Mouse (Mus musculus) hindbrain, embryonic 12.5 days (tissue): ENCODE measurements around the gene Twist2. TPM values are rescaled to one million over a fixed set of nuclear protein-coding genes. Genes with fewer than 3 reads are reported as not detected.

Source experiments
- ATAC-seq: fragments of 200-750 bp; cut with Nextera tagmentation; 2 replicates; pipeline ENCODE4 v1.8.0; 2017; ENCODE audit warnings: moderate TSS enrichment; ENCODE audit not compliant: low FRiP score
- H3K27ac ChIP-seq: fragments of 300-500 bp; sonication (generic); 2 replicates; pipeline ENCODE4 v1.5.1; 2016; ENCODE audit warnings: mild to moderate bottlenecking
- H3K27me3 ChIP-seq: fragments of 300-500 bp; sonication (generic); 2 replicates; pipeline ENCODE4 v1.6.1; 2016; ENCODE audit warnings: mild to moderate bottlenecking
- H3K36me3 ChIP-seq: fragments of 300-500 bp; sonication (generic); 2 replicates; pipeline ENCODE4 v1.6.1; 2016; ENCODE audit warnings: mild to moderate bottlenecking
- H3K4me1 ChIP-seq: fragments of 300-500 bp; sonication (generic); 2 replicates; pipeline ENCODE4 v1.6.1; 2016
- H3K4me2 ChIP-seq: fragments of 300-500 bp; sonication (generic); replicated peaks from 2 replicates; pipeline ENCODE4 v1.6.1; 2016; ENCODE audit warnings: mild to moderate bottlenecking
- H3K4me3 ChIP-seq: fragments of 300-500 bp; sonication (generic); 2 replicates; pipeline ENCODE4 v1.5.1; 2016; ENCODE audit warnings: mild to moderate bottlenecking
- H3K9ac ChIP-seq: fragments of 300-500 bp; sonication (generic); 2 replicates; pipeline ENCODE4 v1.6.1; 2016; ENCODE audit warnings: mild to moderate bottlenecking, moderate library complexity
- H3K9me3 ChIP-seq: fragments of 300-500 bp; sonication (generic); replicated peaks from 2 replicates; pipeline ENCODE4 v1.6.1; 2016; ENCODE audit warnings: mild to moderate bottlenecking
- WGBS: fragments of 180-500 bp; shearing (Covaris S2); methylation state at CpG from one replicate; pipeline ENCODE4 v1.1.7; 2016; 5-methylcytosine and 5-hydroxymethylcytosine counted together
- polyA plus RNA-seq: library from polyadenylated mRNA; unstranded; fragments of >200 nt; fragmentation: Nextera tagmentation; extraction: Ambion mirVana; gene quantifications from 2 replicates; pipeline ENCODE4 v1.2.1, GENCODE M21; 2016

The Twist2 gene
- polyA plus RNA-seq, 1 experiment from 2014 or later: 22.6 TPM

GRCm38 (mm10) chr1:91858901-91859300 is 57.6 kb downstream of the Twist2 start:
- Histone ChIP-seq H3K9me3 (no peaks in the 10 kb centered on the region), H3K36me3 (no peaks in the 10 kb centered on the region), H3K9ac (no peak overlapping the region), H3K27ac (no peak overlapping the region), H3K4me2 (no peak overlapping the region), H3K4me1 (no peaks in the 10 kb centered on the region), H3K4me3 (no peak overlapping the region), H3K27me3 (no peaks in the 10 kb centered on the region)
- ATAC-seq: no peak
- 96% methylated on average over 1 of the region's 1 CpGs for WGBS

- Histone ChIP-seq H3K36me3 (no peaks in the 10 kb centered on the region), H3K27me3 (no peaks in the 10 kb centered on the region), H3K9ac (no peak overlapping the region), H3K4me3 (no peak overlapping the region), H3K9me3 (no peaks in the 10 kb centered on the region), H3K4me2 (no peak overlapping the region), H3K4me1 (no peaks in the 10 kb centered on the region), H3K27ac (no peak overlapping the region)
- WGBS: 87% methylated on average over 7 of the region's 7 CpGs
- ATAC-seq: no peak
Measured at GRCm38 (mm10) chr1:91861511-91861910, 60.2 kb downstream of the Twist2 start.

GRCm38 (mm10) chr1:91866001-91866400 is 64.7 kb downstream of the Twist2 start:
- no peaks in the 10 kb centered on the region for H3K9me3 ChIP-seq
- 86% methylated on average over 2 of the region's 2 CpGs for WGBS
- no peak overlapping the region for H3K27ac ChIP-seq
- no peaks in the 10 kb centered on the region for H3K4me1 ChIP-seq
- no peak overlapping the region for H3K4me2 ChIP-seq
- H3K36me3 ChIP-seq: no peaks in the 10 kb centered on the region
- no peak for ATAC-seq
- no peaks in the 10 kb centered on the region for H3K27me3 ChIP-seq
- no peak overlapping the region for H3K9ac ChIP-seq
- no peak overlapping the region for H3K4me3 ChIP-seq

GRCm38 (mm10) chr1:91871101-91871500 is 69.8 kb downstream of the Twist2 start:
- no peak overlapping the region for H3K4me3 ChIP-seq
- no peak overlapping the region for H3K9ac ChIP-seq
- ATAC-seq: no peak
- 54% methylated on average over 6 of the region's 6 CpGs for WGBS
- no peak overlapping the region for H3K4me2 ChIP-seq
- no peaks in the 10 kb centered on the region for H3K36me3 ChIP-seq
- no peaks in the 10 kb centered on the region for H3K9me3 ChIP-seq
- H3K4me1 ChIP-seq: peaks cover 20% of the 10 kb centered on the region; the same call in 1 of the 2 replicates
- H3K27me3 ChIP-seq: no peaks in the 10 kb centered on the region
- no peak overlapping the region for H3K27ac ChIP-seq

- H3K4me1 ChIP-seq: peaks cover 20% of the 10 kb centered on the region; the same call in 1 of the 2 replicates
- H3K4me2 ChIP-seq: no peak overlapping the region
- ATAC-seq: no peak
- no peaks in the 10 kb centered on the region for H3K27me3 ChIP-seq
- no peak overlapping the region for H3K9ac ChIP-seq
- H3K9me3 ChIP-seq: no peaks in the 10 kb centered on the region
- 56% methylated on average over 8 of the region's 8 CpGs for WGBS
- H3K36me3 ChIP-seq: no peaks in the 10 kb centered on the region
- no peak overlapping the region for H3K4me3 ChIP-seq
- no peak overlapping the region for H3K27ac ChIP-seq
Measured at GRCm38 (mm10) chr1:91872388-91873059, 71.3 kb downstream of the Twist2 start.

GRCm38 (mm10) chr1:91873572-91874285 is 72.5 kb downstream of the Twist2 start:
- Histone ChIP-seq H3K9ac (no peak overlapping the region), H3K4me3 (no peak overlapping the region), H3K36me3 (no peaks in the 10 kb centered on the region), H3K4me2 (no peak overlapping the region), H3K4me1 (peaks cover 22% of the 10 kb centered on the region), H3K27ac (no peak overlapping the region), H3K27me3 (no peaks in the 10 kb centered on the region), H3K9me3 (no peaks in the 10 kb centered on the region)
- 53% methylated on average over 10 of the region's 10 CpGs for WGBS
- ATAC-seq: no peak

GRCm38 (mm10) chr1:91874633-91875032 is 73.4 kb downstream of the Twist2 start:
- no peak for ATAC-seq
- H3K4me3 ChIP-seq: no peak overlapping the region
- H3K36me3 ChIP-seq: no peaks in the 10 kb centered on the region
- no peak overlapping the region for H3K27ac ChIP-seq
- no peaks in the 10 kb centered on the region for H3K9me3 ChIP-seq
- peaks cover 24% of the 10 kb centered on the region for H3K4me1 ChIP-seq
- no peak overlapping the region for H3K9ac ChIP-seq
- 12% methylated on average over 2 of the region's 2 CpGs for WGBS
- no peak overlapping the region for H3K4me2 ChIP-seq
- no peaks in the 10 kb centered on the region for H3K27me3 ChIP-seq

GRCm38 (mm10) chr1:91875042-91875720 is 73.9 kb downstream of the Twist2 start:
- H3K4me2 ChIP-seq: no peak overlapping the region
- 71% methylated on average over 7 of the region's 7 CpGs for WGBS
- no peak for ATAC-seq

GRCm38 (mm10) chr1:91878696-91879095 is 77.4 kb downstream of the Twist2 start:
- Histone ChIP-seq H3K4me2 (no peak overlapping the region), H3K27ac (no peak overlapping the region), H3K36me3 (no peaks in the 10 kb centered on the region), H3K4me3 (no peak overlapping the region), H3K9me3 (no peaks in the 10 kb centered on the region), H3K27me3 (no peaks in the 10 kb centered on the region), H3K4me1 (peaks cover 8% of the 10 kb centered on the region), H3K9ac (no peak overlapping the region)
- 29% methylated on average over 5 of the region's 5 CpGs for WGBS
- no peak for ATAC-seq

More at GRCm38 (mm10) chr1:91875042-91875720, 73.9 kb downstream of the Twist2 start:
- Histone ChIP-seq H3K27me3 (no peaks in the 10 kb centered on the region), H3K36me3 (no peaks in the 10 kb centered on the region), H3K4me1 (peaks cover 24% of the 10 kb centered on the region), H3K27ac (no peak overlapping the region), H3K9ac (no peak overlapping the region), H3K4me3 (no peak overlapping the region), H3K9me3 (no peaks in the 10 kb centered on the region)

GRCm38 (mm10) chr1:91880156-91880555 is 78.9 kb downstream of the Twist2 start:
- Histone ChIP-seq H3K27ac (no peak overlapping the region), H3K4me2 (no peak overlapping the region), H3K9ac (no peak overlapping the region), H3K36me3 (no peaks in the 10 kb centered on the region), H3K4me3 (no peak overlapping the region), H3K9me3 (no peaks in the 10 kb centered on the region), H3K27me3 (no peaks in the 10 kb centered on the region), H3K4me1 (peaks cover 4% of the 10 kb centered on the region)
- WGBS: 91% methylated on average over 12 of the region's 12 CpGs
- ATAC-seq: no peak

GRCm38 (mm10) chr1:91880899-91881298 is 79.6 kb downstream of the Twist2 start:
- Histone ChIP-seq H3K36me3 (no peaks in the 10 kb centered on the region), H3K4me1 (peaks cover 4% of the 10 kb centered on the region), H3K27me3 (no peaks in the 10 kb centered on the region), H3K4me3 (no peak overlapping the region), H3K9ac (no peak overlapping the region), H3K9me3 (no peaks in the 10 kb centered on the region), H3K27ac (no peak overlapping the region), H3K4me2 (no peak overlapping the region)
- no peak for ATAC-seq
- 80% methylated on average over 8 of the region's 8 CpGs for WGBS

- Histone ChIP-seq H3K9me3 (no peaks in the 10 kb centered on the region), H3K27me3 (no peaks in the 10 kb centered on the region), H3K27ac (no peak overlapping the region), H3K4me1 (peaks cover 4% of the 10 kb centered on the region), H3K4me2 (no peak overlapping the region), H3K4me3 (no peak overlapping the region), H3K9ac (no peak overlapping the region), H3K36me3 (no peaks in the 10 kb centered on the region)
- 61% methylated on average over 5 of the region's 5 CpGs for WGBS
- ATAC-seq: no peak
Measured at GRCm38 (mm10) chr1:91883115-91883514, 81.9 kb downstream of the Twist2 start.
